Mouse (Mus musculus): ENCODE results near the gene Cmtm1. TPM values are rescaled to one million over a fixed set of nuclear protein-coding genes. Genes with fewer than 3 reads are reported as not detected.

The Cmtm1 gene
- polyA plus RNA-seq, 1 experiment from 2014 or later: not detected

Other genes starting within 250 kb of the Cmtm1 start
- 18.0 and 19.0 TPM in 2 replicates for gene Cdh5, start 208.5 kb downstream of the Cmtm1 start, polyA plus RNA-seq (2014; fragmentation: Nextera tagmentation; extraction: Ambion mirVana)
- gene Bean1, start 139.7 kb downstream of the Cmtm1 start, polyA plus RNA-seq (2014; fragmentation: Nextera tagmentation; extraction: Ambion mirVana): 0.63 and 0.66 TPM in 2 replicates
- 35.9 and 37.0 TPM in 2 replicates for gene Tk2, start 61.6 kb downstream of the Cmtm1 start, polyA plus RNA-seq (2014; fragmentation: Nextera tagmentation; extraction: Ambion mirVana)
- 35.0 and 37.2 TPM in 2 replicates for gene Cklf, start 59.3 kb downstream of the Cmtm1 start, polyA plus RNA-seq (2014; fragmentation: Nextera tagmentation; extraction: Ambion mirVana)
- not detected in 2 replicates for gene Cmtm2a, start 17.0 kb downstream of the Cmtm1 start, polyA plus RNA-seq (2014; fragmentation: Nextera tagmentation; extraction: Ambion mirVana)
- gene Gm45711, start 64 bp downstream of the Cmtm1 start, polyA plus RNA-seq (2014; fragmentation: Nextera tagmentation; extraction: Ambion mirVana): not detected in 2 replicates
- gene Gm11020, start 11.4 kb upstream of the Cmtm1 start, polyA plus RNA-seq (2014; fragmentation: Nextera tagmentation; extraction: Ambion mirVana): not detected in 2 replicates
- not detected in 2 replicates for gene Cmtm2b, start 12.1 kb upstream of the Cmtm1 start, polyA plus RNA-seq (2014; fragmentation: Nextera tagmentation; extraction: Ambion mirVana)
- 70.3 and 74.3 TPM in 2 replicates for gene Cmtm3, start 29.3 kb upstream of the Cmtm1 start, polyA plus RNA-seq (2014; fragmentation: Nextera tagmentation; extraction: Ambion mirVana)
- gene Cmtm4, start 85.7 kb upstream of the Cmtm1 start, polyA plus RNA-seq (2014; fragmentation: Nextera tagmentation; extraction: Ambion mirVana): 2.2 and 2.6 TPM in 2 replicates
- 87.6 and 98.2 TPM in 2 replicates for gene Dync1li2, start 132.9 kb upstream of the Cmtm1 start, polyA plus RNA-seq (2014; fragmentation: Nextera tagmentation; extraction: Ambion mirVana)
- 0.18 and 0.21 TPM in 2 replicates for gene Terb1, start 199.8 kb upstream of the Cmtm1 start, polyA plus RNA-seq (2014; fragmentation: Nextera tagmentation; extraction: Ambion mirVana)
- gene Nae1, start 224.5 kb upstream of the Cmtm1 start, polyA plus RNA-seq (2014; fragmentation: Nextera tagmentation; extraction: Ambion mirVana): 138 and 148 TPM in 2 replicates
- 0.82 and 1.5 TPM in 2 replicates for gene Car7, start 224.5 kb upstream of the Cmtm1 start, polyA plus RNA-seq (2014; fragmentation: Nextera tagmentation; extraction: Ambion mirVana)